Mouse (Mus musculus) lung, adult 2 months (tissue): ENCODE measurements at regions not wholly inside any gene's neighbourhood (a gene's known extent, or its start where the extent isn't known, plus 50 kb on each side); places are given as distances from the start of the nearest gene placed in this dataset.

Source experiments
- CTCF ChIP-seq: fragments of 200-500 bp; IDR thresholded peaks from 2 replicates; pipeline ENCODE4 v1.5.1; 2011; ENCODE audit warnings: mild to moderate bottlenecking, low read length, control low read depth; ENCODE audit not compliant: insufficient read depth
- POLR2A ChIP-seq: fragments of 200-500 bp; IDR thresholded peaks from 2 replicates; pipeline ENCODE4 v1.6.1; 2011; ENCODE audit warnings: low read depth, mild to moderate bottlenecking, control low read depth, low read length, borderline replicate concordance; ENCODE audit errors: extremely low read depth

DNA sequence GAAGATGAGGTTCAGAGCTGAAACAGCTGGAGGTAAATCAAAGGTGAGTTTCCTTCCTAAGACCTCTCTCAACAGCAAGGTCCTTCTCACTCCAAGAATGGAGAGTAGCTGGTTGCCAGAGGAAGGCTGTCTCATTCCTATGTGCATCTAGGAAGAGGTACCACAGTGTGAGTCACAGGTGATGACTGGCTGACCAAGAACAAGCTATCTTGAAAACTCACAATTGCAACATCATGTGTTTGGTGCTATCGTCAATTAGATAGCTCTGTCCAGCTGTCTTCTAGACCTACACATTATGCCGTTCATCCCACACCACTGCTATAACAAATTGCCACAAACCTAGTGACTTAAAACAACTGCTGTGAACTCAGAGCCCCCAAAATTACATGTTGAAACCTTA, 72.3 kb upstream of the Skap2 start:
- TF ChIP-seq CTCF = no peak
- no peak for TF ChIP-seq POLR2A
